ENCODE assay signal across 10 mouse cellular contexts in the genomic region with DNA sequence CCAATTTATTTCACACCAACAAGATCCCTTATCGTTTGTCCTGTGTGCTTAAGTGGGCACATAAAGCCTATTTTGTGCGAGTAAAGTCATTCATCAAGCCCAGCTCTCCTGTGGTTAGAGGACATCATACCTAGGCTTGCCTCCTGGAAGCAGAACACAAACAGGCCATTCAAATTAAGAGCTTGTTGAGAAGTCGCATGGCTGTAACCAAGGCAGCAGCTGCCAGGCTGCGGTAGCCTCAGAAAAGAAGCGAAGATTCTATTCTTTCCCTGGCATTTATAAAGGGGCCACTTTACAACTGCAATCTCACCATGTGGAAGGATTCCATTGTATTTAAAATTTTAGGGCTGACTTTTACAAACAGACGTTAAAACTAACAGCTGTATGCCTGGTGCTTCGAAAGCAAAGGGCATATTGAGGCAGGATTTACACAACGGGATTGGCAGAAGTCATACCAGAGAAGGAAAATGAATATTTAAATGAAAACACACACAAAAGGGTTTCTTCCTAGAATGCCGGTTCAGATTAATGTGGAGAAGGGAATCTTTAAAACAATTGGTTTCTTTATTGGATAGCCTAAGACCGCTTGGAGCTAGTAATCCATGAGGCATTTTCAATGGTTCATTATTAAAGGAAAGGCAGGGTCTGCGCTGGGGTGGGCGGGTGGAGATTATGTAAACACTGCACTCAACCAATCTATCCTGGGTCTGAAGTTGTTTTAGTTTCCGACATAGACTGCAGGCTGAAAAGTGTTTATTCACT.
DNase-seq lines count a peak whose midpoint lies in the region; ATAC-seq and TF ChIP-seq lines count a peak whose summit lies in the region.
"Had no signal": no experiment of that assay in that cellular context is flagged by ENCODE, and none has a peak within 500 bp of the region (broad histone marks: within the 10 kb centered on the region; RNA-seq: fewer than 3 reads in every experiment).

No protein-coding gene starts in this region.

- peak overlapping the region; percentile 32 for H3K4me2 ChIP-seq in hindbrain, embryonic 11.5 days (replicated peaks; ENCODE audit: low read depth, low read length)
- peak overlapping the region; percentile 49 for H3K4me2 ChIP-seq in midbrain, embryonic 15.5 days
- H3K4me2 ChIP-seq: heart, embryonic 12.5 days had no signal

- no peaks in the 10 kb centered on the region; the same call in 1 of the 2 replicates for H3K27me3 ChIP-seq in hindbrain, embryonic 11.5 days (ENCODE audit: control insufficient read depth, insufficient read depth, low read length)
- peaks cover 30% of the 10 kb centered on the region for H3K27me3 ChIP-seq in midbrain, embryonic 15.5 days (replicated peaks)
- H3K27me3 ChIP-seq: heart, embryonic 12.5 days had no signal

- H3K4me1 ChIP-seq in hindbrain, embryonic 11.5 days (replicated peaks; ENCODE audit: control insufficient read depth, insufficient read depth, low read length), result no peaks in the 10 kb centered on the region
- peaks cover 13% of the 10 kb centered on the region for H3K4me1 ChIP-seq in midbrain, embryonic 15.5 days
- H3K4me1 ChIP-seq: heart, embryonic 12.5 days had no signal

- no peaks in the 10 kb centered on the region for H3K36me3 ChIP-seq in hindbrain, embryonic 11.5 days (ENCODE audit: control insufficient read depth, insufficient read depth, low read length)
- H3K36me3 ChIP-seq in midbrain, embryonic 15.5 days (replicated peaks), result no peaks in the 10 kb centered on the region
- H3K36me3 ChIP-seq: heart, embryonic 12.5 days had no signal

- TF ChIP-seq CTCF in brain, embryonic 14.5 days (IDR thresholded peaks at IDR 0.05; ENCODE audit: borderline replicate concordance, extremely low read depth, insufficient read depth, insufficient read length), result no peak

- H3K9me3 ChIP-seq in hindbrain, embryonic 11.5 days (ENCODE audit: control insufficient read depth, low read length), result no peaks in the 10 kb centered on the region
- H3K9me3 ChIP-seq in midbrain, embryonic 15.5 days, result no peaks in the 10 kb centered on the region
- H3K9me3 ChIP-seq: heart, embryonic 12.5 days had no signal

- peak; percentile 91 for ATAC-seq in hindbrain, embryonic 11.5 days (ENCODE audit: low FRiP score)
- ATAC-seq in midbrain, embryonic 15.5 days (replicated peaks), result peak; percentile 92
- ATAC-seq in CD4-positive, CD25-positive, alpha-beta regulatory T cell, adult 4 months, result no peak

- peak; percentile 15 to 23 for DNase-seq in cerebellum, postnatal 10 days
- no peak for DNase-seq in cerebellum, adult 11 months
- DNase-seq in brain, embryonic 14.5 days (ENCODE audit: low read depth), result peak; percentile 88
- DNase-seq in hindbrain, embryonic 11.5 days (ENCODE audit: low spot score), result peak; percentile 64
- no peak for DNase-seq in thymus, postnatal 14 days
- no peak for DNase-seq in gastrocnemius, postnatal 36 days

- H3K27ac ChIP-seq in hindbrain, embryonic 11.5 days (ENCODE audit: low read depth, low read length), result peak overlapping the region; percentile 1; the same call in 1 of the 2 replicates
- peak overlapping the region; percentile 60 for H3K27ac ChIP-seq in midbrain, embryonic 15.5 days

- no peak overlapping the region for H3K9ac ChIP-seq in hindbrain, embryonic 11.5 days (ENCODE audit: low read depth, low read length)
- 0 out of 2 replicates have a peak overlapping the region, but pooled peaks have one; percentile 4 for H3K9ac ChIP-seq in midbrain, embryonic 15.5 days
- H3K9ac ChIP-seq: heart, embryonic 12.5 days had no signal

- 29% methylated on average over 13 of the region's 13 CpGs for WGBS in hindbrain, embryonic 11.5 days
- 6% methylated on average over 13 of the region's 13 CpGs for WGBS in midbrain, embryonic 15.5 days

- intact Hi-C loops in gastrocnemius, postnatal 36 days (cut with DNase I), result no loop called here

- no peak overlapping the region for H3K4me3 ChIP-seq in hindbrain, embryonic 11.5 days (ENCODE audit: low read depth, low read length)
- H3K4me3 ChIP-seq in midbrain, embryonic 15.5 days, result peak overlapping the region; percentile 20
- H3K4me3 ChIP-seq: heart, embryonic 12.5 days; myocyte had no signal

- no peak for TF ChIP-seq POLR2A in brain, embryonic 14.5 days (IDR thresholded peaks at IDR 0.05; ENCODE audit: borderline replicate concordance, extremely low read depth, insufficient read depth, insufficient read length, poor library complexity, severe bottlenecking)

Comparison
In these comparisons a context has a peak if more than half of its experiments do, and no peak if none do; other contexts are left out.
1. DNase-seq: peak in cerebellum, postnatal 10 days (2 of 2), brain, embryonic 14.5 days (single experiment) and hindbrain, embryonic 11.5 days (single experiment); none in cerebellum, adult 11 months (single experiment), thymus, postnatal 14 days (single experiment) and gastrocnemius, postnatal 36 days (0 of 2).